Mouse (Mus musculus) small intestine, adult 2 months (tissue): ENCODE data around the gene Oxtr. TPM values are rescaled to one million over a fixed set of nuclear protein-coding genes. Genes with fewer than 3 reads are reported as not detected.

Experiments
- H3K27ac ChIP-seq: fragments of 200-500 bp; 2 replicates; pipeline ENCODE4 v1.5.1; 2012; ENCODE audit warnings: low read depth, low read length, control low read depth, inconsistent platforms; ENCODE audit not compliant: insufficient read depth
- H3K27me3 ChIP-seq: fragments of 200-500 bp; 2 replicates; pipeline ENCODE4 v1.6.1; 2012; ENCODE audit warnings: mild to moderate bottlenecking, moderate library complexity, low read length, inconsistent platforms; ENCODE audit not compliant: control insufficient read depth, insufficient read depth
- H3K36me3 ChIP-seq: fragments of 200-500 bp; 2 replicates; pipeline ENCODE4 v1.6.1; 2012; ENCODE audit warnings: mild to moderate bottlenecking, low read length, control low read depth, inconsistent platforms; ENCODE audit not compliant: control insufficient read depth, insufficient read depth
- H3K4me1 ChIP-seq: fragments of 200-500 bp; 2 replicates; pipeline ENCODE4 v1.6.1; 2012; ENCODE audit warnings: low read length, inconsistent platforms, mixed read lengths; ENCODE audit not compliant: control insufficient read depth, insufficient read depth, insufficient read length
- H3K4me3 ChIP-seq: fragments of 200-500 bp; 2 replicates; pipeline ENCODE4 v1.5.1; 2012; ENCODE audit warnings: low read depth, mild to moderate bottlenecking, control low read depth, inconsistent platforms, low read length, moderate library complexity
- CTCF ChIP-seq: fragments of 200-500 bp; IDR thresholded peaks from 2 replicates; pipeline ENCODE4 v1.5.1; 2012; ENCODE audit warnings: low read depth, mild to moderate bottlenecking, control low read depth, inconsistent platforms, low read length, moderate library complexity, mixed read lengths; ENCODE audit not compliant: insufficient replicate concordance, insufficient read length; ENCODE audit errors: extremely low read depth
- POLR2A ChIP-seq: fragments of 200-500 bp; IDR thresholded peaks from 2 replicates; pipeline ENCODE4 v1.6.1; 2012; ENCODE audit warnings: low read depth, mild to moderate bottlenecking, control low read depth, inconsistent platforms, low read length, moderate library complexity
- WGBS: fragments of 180-500 bp; shearing (Covaris S2); methylation state at CpG from one replicate; pipeline ENCODE4 v1.1.7; 2018; 5-methylcytosine and 5-hydroxymethylcytosine counted together
- polyA plus RNA-seq: library from polyadenylated mRNA; depleted of rRNA; stranded (reverse); fragments of >200 nt; gene quantifications from 2 replicates; pipeline ENCODE4 v1.2.3, GENCODE M21; 2012

Oxtr gene
- polyA plus RNA-seq, 1 experiment: 0.11 TPM

DNA sequence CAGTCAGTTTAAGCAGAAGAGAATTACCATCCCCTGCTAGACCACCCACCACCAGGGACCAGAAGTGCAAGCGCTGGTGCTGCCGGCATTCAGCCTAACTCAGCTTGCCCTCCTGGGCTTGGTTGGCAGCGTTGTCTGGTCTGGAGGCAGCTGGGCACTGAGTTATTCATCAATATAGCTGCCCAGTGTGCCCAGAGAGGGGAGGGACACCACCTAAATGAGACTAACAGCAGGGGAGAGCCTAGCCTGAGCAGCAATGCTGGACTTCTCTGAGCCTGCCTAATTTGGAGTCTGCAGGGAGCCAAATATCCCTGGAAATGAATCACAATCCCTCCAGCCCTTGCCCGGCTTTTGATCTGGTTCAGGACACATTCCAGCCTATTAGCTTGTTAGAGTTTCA is 20.6 kb upstream of the Oxtr start:
- WGBS: 70% methylated on average over 4 of the region's 4 CpGs
- Histone ChIP-seq H3K4me1 (no peaks in the 10 kb centered on the region), H3K27me3 (no peaks in the 10 kb centered on the region), H3K4me3 (no peak overlapping the region), H3K27ac (no peak overlapping the region), H3K36me3 (no peaks in the 10 kb centered on the region)
- TF ChIP-seq POLR2A (no peak), CTCF (no peak)

DNA sequence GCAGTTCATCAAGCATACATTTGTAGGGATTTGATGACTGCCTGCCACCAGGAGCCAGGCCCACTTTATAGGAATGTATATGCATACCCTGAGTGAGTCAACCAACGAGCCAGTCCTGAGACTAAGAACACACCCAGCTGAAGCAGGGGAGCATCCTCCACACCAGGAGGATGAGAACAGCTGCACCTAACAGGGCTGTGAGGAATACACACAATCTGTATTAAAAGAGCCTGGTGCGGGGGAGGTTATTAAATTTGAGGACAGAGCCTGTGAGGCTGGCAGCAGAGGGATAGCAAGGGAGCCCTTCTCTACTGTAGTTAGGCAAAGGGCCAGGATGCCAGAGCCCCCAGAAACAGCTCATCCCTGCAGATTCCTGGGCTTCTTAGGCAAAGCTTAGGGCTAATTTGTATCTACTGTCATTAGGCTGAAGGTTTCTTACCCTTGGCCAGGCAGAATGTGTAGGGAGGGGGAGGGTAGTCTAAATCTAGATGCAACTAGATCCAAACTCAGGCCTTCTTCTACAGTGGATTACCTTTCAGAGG is 19.9 kb upstream of the Oxtr start:
- Histone ChIP-seq H3K4me3 (no peak overlapping the region), H3K4me1 (no peaks in the 10 kb centered on the region), H3K27me3 (no peaks in the 10 kb centered on the region), H3K27ac (no peak overlapping the region), H3K36me3 (no peaks in the 10 kb centered on the region)
- TF ChIP-seq POLR2A: no peak
- no peak for TF ChIP-seq CTCF
- whole genome bisulfite sequencing: 58% methylated on average over 2 of the region's 2 CpGs

DNA sequence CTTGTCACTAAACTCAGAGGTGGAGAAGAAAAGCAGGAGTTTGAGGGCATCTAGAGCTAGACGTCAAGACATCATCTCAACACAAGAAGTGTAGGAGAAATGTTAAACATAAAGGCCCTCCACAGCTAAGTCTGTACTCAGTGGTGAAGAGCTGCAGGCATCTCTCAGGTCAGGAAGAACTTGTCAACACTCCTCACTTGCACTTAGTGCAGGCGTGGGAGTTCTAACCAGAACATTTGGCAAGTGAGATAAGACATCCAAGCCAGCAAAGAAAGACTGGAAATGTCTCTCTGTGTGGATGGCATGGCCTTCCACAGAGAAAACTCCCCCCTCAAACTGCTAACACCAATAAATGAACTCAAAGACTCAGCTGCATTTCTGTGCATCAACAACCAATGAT is 17.9 kb upstream of the Oxtr start:
- Histone ChIP-seq H3K27me3 (no peaks in the 10 kb centered on the region), H3K4me1 (no peaks in the 10 kb centered on the region), H3K4me3 (no peak overlapping the region), H3K27ac (no peak overlapping the region), H3K36me3 (no peaks in the 10 kb centered on the region)
- no peak for TF ChIP-seq CTCF
- TF ChIP-seq POLR2A: no peak
- WGBS: 61% methylated on average over 2 of the region's 2 CpGs

DNA sequence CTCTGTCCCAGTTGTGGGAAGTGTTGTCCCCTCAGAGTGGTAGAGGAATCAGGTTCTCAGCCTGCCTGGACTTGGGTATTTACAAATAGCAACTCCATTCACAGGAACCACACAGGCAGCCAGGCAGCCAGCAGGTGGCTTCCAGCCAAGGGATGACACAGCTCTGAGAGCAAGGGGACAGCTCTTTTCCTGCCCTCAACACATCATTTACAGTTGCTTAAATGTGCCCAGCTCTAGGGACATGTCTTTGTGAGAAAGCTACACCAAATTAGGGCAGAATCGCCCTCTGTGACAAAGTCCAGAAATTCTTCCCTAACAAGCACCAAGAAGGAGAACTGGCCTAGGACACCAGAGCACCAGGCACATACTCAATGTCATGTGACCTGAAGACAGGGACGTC is 11.4 kb upstream of the Oxtr start:
- H3K4me1 ChIP-seq: no peaks in the 10 kb centered on the region; the same call in 1 of the 2 replicates
- no peaks in the 10 kb centered on the region for H3K27me3 ChIP-seq
- no peaks in the 10 kb centered on the region for H3K36me3 ChIP-seq
- no peak overlapping the region for H3K27ac ChIP-seq
- H3K4me3 ChIP-seq: no peak overlapping the region
- WGBS: 56% methylated on average over 2 of the region's 2 CpGs
- TF ChIP-seq POLR2A (no peak), CTCF (no peak)

DNA sequence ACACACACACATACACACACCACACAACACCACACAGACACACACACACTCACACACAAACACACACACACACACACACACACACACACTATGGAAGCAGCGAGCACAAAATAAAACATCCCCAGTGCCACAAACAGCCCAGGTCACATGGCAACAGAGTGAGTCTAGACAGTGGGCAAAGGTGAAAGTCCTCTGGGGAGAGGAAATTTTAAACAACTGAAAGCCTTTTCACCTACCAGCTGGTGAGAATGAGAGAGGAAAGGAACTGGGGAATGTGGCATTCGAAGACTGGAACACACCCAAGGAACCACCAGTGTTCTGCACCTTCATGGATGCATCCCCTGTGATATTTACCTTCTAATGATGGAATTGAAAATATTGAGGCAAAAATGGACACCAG is 9.7 kb upstream of the Oxtr start:
- no peaks in the 10 kb centered on the region for H3K36me3 ChIP-seq
- TF ChIP-seq POLR2A: no peak
- no peak for TF ChIP-seq CTCF
- H3K27ac ChIP-seq: no peak overlapping the region
- 23% methylated on average over 2 of the region's 2 CpGs for WGBS
- no peaks in the 10 kb centered on the region for H3K27me3 ChIP-seq
- no peak overlapping the region for H3K4me3 ChIP-seq
- H3K4me1 ChIP-seq: no peaks in the 10 kb centered on the region; the same call in 1 of the 2 replicates

DNA sequence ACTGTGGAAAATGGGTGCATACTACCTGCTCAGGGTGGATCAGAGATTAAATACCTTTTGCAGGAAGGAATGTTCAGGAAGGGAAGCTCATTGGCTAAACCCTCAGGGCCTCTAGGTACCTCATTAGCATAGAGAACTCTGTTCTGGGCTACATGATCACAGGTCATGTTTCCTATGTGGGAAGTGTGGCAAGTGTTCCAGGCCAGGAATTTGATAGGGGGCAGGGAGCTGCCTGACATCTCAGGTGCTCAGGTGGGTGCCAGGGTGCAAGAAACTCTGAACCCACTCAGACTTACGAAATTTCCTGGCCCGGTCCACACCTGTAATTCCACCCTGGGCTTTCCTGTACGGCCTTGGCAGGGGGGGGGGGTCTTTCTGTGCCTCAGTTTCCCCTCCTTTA is 9.0 kb upstream of the Oxtr start:
- no peak overlapping the region for H3K4me3 ChIP-seq
- no peak overlapping the region for H3K27ac ChIP-seq
- no peaks in the 10 kb centered on the region for H3K27me3 ChIP-seq
- TF ChIP-seq CTCF: no peak
- no peaks in the 10 kb centered on the region for H3K36me3 ChIP-seq
- WGBS: 67% methylated on average over 3 of the region's 3 CpGs
- H3K4me1 ChIP-seq: no peaks in the 10 kb centered on the region; the same call in 1 of the 2 replicates

DNA sequence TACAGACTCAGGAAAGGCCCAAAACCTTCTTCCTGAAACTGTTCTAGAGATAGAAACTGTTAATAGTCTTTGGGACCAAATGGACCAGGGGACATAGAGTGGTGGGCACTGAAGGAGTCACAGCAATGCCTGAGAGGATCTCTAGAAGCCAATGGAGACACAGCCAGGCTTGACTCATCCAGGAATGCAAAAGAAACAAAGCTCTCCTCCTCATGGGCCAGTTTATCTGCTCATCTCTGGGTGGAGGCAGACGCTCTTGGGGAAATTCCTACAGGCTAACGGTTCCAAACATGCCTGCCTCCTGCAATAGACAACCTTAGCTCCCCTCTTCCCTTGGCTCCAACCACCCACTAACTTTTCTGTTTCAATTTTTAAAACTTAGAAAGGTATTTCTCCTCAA is 7.7 kb upstream of the Oxtr start:
- 39% methylated on average over 2 of the region's 2 CpGs for WGBS
- TF ChIP-seq POLR2A: no peak
- TF ChIP-seq CTCF: no peak
- H3K27me3 ChIP-seq: no peaks in the 10 kb centered on the region

More for the DNA sequence above, 7.7 kb upstream of the Oxtr start:
- Histone ChIP-seq H3K4me3 (no peak overlapping the region), H3K4me1 (no peaks in the 10 kb centered on the region; the same call in 1 of the 2 replicates), H3K27ac (no peak overlapping the region), H3K36me3 (no peaks in the 10 kb centered on the region)
